Mouse (Mus musculus) lung, postnatal 10 days (tissue): ENCODE data around the gene Aff3.

Experiments
- DNase-seq: peaks from one replicate; pipeline ENCODE4 v3.0.0; 2021

Aff3 gene

DNA sequence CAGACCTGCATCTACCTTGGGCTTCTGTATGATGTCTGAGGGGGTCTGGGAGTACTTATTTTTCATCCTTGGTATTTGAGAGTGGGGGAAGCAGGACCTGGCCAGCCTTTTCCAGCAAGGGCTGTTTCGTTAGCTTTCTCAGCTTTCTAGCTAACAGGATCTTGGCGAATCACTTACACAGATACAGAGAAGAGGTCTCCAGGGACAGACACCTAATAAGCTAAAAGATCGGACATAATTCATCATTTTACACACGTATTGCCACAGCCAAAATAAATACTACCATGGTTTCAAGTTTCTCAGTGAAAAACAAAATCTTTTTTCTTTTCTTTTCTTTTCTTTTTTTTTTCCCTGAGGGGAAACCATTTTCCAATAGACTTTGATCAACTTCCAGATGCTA, 354.7 kb downstream of the Aff3 start:
- no peak for DNase-seq

DNA sequence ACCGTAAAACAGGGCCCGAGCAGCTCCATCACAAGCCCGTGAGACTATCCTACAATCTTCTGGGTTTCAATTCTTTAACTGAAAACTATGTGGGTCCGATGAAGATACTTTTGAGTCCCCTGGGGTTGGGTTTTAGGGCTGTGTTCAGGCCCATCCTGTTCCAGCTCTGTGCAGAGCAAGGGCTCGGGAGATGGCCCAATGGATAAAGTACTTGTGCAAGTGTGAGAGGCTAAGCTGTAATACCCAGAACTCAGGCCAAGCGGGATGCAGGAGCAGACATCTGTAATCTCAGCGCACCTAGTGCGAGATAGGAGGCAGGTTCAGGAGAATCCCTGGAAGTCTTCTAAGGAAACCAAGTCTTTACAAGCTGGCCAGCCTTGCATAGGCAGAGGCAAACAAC, 355.4 kb downstream of the Aff3 start:
- no peak for DNase-seq

DNA sequence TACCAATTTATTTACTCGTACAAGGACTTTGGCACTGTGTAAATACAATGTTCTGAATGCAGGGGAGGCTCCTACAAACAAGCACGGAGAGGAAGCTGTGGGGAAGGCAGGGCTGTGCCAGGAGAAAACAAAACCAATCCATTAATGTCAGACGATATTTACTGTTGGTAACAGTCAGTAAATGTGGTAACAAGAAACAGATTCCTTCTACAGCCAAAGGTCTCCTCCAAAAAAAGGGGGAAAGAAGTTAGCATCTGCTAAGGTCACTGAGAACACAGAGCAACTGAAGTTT, 356.1 kb downstream of the Aff3 start:
- no peak for DNase-seq

DNA sequence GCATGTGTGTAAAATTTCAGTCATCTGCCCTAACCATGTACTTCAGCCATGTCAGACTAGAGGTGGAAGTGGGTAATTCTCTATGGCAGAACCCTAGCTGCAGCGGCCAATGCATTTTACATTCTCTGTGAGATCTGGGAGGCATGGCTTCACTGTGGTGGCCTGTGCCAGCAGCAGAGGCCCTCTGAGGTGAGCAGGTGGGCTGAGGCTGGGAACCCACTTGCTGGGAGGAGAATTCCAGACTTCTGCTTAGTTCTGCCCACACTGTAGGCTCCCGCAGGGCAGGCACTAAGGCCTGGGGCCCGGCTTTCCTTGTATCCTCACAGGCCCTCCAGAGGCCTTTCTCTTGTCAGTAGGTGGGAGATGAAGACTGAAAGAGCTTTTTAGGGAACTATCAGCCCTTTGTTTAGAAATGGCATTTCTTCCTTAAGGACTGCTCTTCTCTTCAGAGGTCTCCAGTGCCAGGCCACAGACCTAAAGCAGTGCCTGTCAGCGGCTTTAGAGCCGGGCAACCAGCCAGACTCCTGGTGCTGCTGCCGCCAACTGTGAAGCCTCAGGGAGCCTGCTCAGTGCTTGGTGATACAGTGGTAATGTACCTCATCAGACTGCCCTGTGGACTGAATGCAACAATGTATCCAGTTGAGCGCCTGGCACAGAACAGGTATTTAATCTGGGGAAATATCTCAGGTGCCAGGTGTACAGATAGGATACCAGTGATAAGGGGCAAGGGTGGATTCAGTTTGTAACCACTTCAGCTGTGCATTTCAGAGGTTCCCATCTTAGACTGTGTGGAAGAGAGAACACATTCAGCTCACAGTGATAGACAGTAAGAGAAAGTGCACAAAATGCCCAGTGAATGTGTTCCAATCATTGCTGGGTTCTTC, 356.7 kb downstream of the Aff3 start:
- peak; percentile 57 for DNase-seq

DNA sequence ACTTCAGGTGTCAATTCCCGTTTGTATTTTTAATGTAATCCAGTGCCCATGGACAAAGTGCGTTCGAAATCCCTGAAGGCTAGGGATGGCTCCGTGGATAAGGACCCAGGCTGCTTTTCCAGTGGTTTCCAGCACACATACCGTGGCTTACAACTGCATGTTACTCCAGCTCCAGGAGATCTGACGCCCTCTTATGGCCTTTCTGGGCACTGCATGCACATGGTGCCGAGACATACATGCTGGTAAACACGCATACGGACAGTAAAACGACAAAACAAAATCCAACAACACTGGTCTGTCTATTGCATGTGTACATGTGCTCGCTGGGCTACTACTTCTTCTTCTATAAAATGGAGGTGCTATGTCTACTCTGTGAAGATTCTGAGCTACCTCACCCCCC, 357.5 kb downstream of the Aff3 start:
- DNase-seq = no peak

DNA sequence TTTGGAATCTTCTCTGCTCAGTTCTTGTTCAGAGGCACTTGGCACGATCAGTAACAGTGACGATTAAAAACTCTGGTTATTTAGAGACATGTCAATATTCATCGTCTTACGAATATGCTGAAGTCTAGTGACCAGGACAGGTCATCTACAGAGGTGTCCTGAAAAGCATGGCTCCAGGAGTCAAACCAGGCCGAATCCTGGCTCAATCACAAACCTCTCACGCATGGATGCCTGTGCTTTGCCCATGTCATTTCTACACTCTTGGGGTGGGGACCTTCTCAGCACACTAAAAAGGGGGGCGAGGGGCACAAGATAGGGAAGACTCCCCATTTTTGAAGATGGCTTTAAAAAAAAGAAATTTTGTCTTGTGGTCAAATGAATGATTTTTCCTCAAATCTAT, 358.6 kb downstream of the Aff3 start:
- DNase-seq = no peak

DNA sequence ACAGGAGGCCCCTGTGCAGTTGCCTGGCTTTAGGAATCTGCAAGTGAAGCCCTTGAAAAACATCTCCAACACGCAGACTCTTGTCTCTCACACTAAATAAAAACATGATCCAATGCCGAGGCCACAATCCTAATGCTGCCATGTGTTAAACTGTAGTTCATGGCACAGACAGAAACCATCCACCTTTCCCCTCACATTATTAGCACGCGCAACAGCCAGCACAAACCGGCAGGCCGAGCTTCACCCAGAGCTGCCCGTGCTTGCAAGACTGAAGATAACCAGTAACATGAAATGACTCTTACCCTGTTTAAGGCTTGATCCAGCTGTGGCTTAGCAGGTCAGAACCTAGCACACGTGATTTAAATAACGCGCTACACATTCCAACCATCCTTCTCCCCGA, 360.4 kb downstream of the Aff3 start:
- DNase-seq = no peak

DNA sequence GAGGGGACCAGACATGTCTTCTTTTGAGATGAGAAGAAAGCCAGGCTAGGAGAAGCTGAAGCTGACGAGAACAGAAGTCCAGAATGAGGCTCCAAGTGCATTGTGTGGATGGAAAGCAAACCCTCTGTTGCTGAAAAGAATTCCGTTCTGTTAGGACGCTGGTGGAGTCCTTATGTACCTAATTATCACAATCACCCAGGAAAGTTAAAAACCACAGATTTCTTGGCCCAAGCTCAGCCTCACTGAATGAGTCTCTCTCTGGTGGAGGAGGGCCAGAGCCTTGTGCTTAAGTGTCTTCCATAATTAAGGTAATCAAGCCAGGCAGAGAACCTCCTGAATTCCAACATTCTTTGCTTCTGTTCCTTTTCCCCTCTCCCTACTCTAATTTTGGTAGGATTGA, 366.5 kb downstream of the Aff3 start:
- DNase-seq = no peak

DNA sequence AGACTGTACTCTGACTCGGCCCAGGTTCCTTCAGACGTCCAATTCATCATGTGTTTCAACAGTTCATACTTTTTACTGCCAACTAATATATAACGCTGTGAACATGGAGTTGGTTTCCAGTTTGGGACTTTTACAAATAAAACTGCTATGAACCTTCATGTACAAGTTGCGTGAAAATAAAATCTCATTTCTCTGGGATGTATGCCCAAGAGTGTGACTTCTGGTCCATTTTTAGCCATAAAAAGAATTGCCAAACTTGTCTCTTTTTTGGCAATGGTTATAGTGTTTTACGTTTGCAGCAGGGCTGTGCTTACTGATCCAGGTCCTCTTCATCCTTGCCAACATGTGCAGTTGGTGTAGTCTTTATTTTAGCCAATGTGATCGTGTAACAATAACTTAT, 369.8 kb downstream of the Aff3 start:
- no peak for DNase-seq

DNA sequence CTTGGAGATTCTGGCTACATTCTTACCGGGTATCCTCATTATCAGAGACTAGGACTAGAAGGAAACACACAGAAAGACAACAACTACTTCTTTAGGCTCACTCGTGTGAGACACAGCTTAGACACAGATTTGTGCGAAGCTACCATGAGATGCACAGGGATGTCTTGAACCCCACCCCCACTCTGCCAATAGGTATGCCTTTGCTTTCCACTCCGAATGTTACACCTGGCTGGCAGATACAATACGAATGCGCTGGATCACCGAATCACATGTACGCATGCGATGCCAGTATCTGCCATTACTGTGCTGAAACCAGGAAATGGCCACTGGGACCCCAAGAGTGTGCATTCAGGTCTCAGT, 370.4 kb downstream of the Aff3 start:
- DNase-seq = no peak

DNA sequence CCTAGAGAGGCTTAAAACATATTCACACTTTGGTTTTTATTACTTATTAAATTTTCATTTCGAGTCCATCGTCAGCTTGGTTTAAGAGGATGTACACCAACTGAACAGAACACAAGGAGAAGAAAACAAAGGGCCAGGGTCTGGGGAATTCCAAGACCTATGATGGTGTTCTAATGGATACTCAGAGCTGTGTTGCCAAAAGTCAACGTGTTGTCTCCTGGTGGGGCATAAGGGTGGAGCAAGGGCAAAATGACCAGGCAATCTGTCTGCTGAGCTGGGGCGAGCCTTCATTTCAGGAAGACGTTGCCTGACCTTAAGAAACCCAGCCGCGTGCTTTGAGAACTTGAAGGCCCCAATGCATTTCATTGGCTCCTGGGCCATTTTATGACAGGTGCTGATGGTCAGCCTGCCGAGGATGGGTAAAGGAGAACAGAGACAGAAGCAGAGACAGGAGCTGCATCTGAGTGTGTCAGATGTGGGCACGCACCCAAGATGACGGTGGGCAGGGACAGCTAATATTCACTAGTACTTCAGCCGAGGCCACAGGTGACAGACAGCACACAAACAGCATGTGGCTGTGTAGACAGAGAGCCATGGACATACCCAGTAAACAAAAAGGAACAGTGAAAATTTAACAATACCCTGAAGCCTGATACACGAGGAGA, 371.0 kb downstream of the Aff3 start:
- DNase-seq = no peak

DNA sequence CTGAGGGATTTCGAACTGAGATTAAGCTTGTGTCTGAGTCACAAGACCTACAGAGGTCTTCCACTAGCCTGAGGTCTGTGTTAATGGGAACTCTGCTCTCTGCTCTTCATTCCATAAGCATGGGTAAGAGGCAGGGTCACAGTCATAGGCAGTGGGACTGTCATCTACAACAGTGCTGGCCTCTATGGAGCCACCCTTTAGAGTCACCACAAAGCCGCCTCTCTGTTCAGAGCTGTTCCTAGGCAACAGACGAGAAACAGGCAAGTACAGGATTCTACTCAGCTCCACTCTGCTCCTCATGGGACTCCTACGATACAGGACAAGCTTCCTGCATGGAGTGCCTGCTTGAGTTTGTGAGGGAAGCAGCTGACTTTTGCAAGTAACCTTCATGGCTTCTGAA, 371.9 kb downstream of the Aff3 start:
- DNase-seq = no peak

DNA sequence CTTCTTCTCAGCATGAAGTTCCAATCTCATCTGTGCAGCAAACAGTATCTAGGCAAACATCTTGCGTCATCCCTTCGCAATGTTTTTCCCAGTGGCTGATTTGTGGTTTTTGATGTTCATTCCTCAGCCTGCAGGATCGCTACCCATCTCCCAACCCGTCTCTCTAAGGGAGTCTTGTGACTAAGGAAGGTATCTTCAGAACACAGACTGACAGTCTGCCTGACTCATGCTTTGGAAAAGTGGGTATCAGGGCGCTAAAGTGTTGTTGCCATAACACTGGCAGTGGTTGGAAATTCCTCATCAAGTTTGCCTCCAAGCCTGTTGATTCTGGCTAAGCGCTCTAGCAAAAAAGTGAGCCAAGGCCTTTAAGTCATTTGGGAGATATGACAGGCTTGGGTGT, 372.8 kb downstream of the Aff3 start:
- DNase-seq = no peak

DNA sequence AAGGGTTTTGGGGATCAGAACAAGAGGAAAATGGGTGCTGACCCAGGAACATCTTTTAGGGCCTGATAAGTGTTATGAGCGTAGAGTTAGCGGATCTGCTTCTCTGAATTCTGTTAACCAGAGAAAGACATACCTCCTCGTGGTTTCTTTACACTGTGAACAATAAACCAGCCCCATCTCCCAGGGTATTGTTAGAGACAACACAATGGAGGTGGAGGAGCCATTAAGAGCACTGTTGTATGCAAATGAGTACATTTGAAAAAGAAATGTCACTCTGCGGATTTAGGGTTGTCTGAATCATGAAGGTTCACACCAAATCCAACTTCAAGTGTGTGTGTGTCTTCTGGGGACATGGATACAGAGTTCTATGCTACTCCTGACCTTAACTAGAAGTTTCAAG, 373.3 kb downstream of the Aff3 start:
- no peak for DNase-seq

DNA sequence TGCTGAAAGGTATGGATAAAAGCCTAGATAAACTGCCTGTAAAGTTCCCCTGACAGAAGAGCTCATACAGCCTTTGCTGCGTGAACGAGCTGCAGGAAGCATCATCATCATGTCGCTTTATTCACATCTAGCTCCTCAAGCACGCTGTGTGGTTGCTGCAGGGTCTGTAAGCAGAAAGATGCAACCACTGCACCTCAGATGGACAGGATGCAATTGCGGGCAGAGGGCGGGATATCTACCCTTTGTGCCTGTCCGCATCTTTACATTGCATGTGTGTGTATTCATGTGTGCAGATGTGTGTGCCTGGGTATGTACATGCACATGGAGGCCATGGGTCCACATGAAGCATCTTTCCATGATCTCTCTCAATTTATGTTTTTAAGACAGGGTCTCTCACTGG, 373.9 kb downstream of the Aff3 start:
- DNase-seq = no peak

DNA sequence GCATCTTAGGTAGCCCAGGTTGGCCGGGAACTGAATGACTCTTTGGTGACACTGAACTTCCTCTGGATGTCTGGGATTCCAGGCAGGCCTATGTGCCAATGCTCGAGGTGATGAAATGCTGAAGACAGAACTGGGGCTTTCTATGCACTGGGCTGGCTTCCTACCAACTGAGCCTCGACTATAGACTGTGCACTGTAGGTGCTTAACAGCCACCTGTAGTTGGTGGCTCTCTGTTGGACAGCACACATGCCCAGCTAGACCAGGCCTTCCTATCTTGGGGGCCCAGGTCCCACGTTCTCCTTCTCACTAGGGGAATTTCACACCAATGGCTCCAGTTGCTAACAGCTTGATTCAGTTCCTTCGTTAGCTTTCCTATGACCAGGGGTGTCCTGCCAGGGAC, 374.9 kb downstream of the Aff3 start:
- DNase-seq = no peak

DNA sequence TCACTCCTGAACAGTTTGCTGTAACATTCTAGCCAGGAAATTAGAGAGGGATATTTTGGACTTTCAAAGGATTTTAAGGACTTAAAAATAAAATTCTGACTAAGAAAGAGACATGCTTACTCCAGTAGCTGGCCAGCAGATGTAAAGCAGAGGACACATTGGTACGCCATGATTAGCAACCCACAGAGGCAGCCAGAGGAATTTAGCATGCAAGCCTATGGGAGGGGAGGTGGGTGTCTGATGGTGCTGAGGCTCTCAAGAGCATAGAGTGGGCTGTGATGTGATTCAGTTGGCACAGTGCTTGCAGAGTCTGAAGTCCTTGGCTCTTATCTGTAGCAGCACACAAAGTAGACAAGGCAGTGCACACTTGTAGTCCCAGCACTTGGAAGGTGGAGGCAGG, 376.0 kb downstream of the Aff3 start:
- DNase-seq = no peak

DNA sequence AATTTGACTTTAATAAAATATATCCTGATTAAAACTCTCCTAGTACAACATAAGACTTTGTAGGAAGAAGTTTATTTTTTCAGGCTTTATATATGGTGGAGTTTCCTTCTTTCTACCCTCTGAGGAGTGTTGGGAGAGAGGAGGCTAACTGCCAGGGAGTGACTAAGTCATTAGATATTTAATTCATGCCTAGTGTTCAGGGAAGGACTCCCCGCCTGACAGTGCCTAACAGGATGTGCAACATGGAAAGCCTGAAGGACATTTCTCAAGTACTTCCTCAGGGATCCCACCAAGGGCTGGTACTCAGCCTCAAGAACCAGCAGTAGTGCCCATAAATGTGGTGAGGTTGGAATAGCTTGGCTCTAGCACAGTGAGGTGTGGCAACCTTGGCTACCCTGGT, 378.2 kb downstream of the Aff3 start:
- DNase-seq = no peak

DNA sequence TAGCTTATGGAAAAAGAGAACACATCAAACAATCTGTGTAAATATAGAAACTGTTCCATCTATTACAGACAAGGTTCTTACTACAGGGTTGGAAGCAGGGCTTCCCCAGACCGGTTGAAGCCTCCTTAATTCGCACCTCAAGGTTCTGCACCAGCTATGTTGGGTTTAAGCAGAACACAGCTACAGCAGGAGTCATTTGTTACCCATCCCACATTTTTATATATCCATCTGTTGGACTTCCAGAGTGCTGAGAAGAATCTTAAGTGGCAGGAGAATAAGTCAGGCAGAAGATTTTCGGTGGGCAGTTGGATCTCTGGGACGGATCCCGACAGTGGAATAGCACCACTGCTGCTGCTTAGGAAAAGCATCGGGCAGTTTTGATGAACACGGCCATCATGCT, 384.2 kb downstream of the Aff3 start:
- DNase-seq = no peak

DNA sequence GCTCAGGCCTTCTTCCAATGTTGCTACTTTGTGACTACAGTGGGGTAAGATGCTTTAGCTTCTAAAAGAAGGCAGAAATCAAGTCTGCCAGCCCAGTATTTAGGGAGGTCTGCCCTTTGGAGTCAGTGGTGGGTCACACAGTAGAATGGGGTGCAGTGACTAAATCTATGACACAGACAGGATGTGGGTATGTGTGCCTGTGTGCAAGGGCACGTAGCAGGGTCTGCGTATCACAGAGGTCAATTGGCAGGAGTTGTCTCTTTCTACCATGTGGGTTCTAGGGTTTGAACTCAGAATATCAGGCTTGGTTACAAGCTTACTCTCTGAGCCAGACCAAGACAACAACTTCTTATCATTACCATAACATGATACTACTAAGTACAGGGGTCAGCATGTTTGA, 393.4 kb downstream of the Aff3 start:
- DNase-seq = no peak

DNA sequence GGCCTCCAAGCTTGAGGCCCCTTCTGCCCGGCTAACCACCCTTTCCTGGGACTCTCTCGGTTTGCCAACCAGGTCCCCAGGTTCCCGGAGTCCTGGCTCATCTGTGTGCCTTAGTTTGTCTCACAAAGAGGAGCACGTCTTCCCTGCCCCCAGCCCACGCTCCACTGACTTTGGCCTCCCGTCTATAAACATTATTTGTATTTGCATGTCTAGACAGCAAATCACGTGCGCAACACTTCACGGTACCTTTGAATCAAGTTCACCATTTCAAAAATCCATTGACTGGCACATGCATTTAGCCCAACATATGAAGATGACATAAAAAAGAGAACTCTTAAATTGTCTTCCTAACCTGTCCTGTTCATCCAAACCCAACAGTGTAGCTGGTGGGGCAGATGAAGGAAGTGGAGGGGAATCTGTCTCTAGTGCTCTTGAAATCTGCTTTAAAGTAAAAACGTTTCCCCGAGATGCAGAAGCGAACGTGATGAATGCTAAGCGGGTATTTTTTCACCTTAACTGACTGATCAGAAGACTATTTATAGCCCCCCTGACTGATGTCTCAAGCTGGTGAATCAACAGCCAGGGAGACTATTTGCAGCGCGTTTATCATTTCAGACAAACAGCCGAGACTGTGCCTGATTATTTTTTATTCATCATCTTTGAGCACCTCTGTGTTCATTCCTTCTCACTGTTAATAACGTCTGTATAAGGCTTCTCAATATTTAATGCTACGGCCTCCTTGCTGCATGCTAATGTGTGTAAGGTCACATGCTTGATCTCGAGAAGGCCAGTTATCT, 396.3 kb downstream of the Aff3 start:
- no peak for DNase-seq

DNA sequence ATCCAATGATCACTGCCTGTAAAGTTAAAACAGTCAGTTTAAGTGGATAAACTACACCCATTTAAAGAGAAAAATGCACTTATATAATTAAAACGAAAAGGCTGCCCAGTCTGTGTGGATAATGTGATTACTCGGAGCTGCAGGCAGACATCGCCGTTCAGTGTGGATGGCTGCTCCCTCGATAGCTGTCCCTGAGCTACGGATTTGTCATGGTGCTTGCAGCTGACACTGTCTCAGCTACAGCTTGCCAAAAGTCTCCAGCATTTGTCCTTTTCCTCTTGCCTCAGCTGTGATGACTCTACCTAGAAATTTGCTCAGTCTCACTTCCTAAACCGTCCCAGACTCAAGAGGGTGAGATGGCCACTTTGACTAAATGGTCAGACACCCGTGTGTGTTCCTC, 401.5 kb downstream of the Aff3 start:
- peak; percentile 15 for DNase-seq

DNA sequence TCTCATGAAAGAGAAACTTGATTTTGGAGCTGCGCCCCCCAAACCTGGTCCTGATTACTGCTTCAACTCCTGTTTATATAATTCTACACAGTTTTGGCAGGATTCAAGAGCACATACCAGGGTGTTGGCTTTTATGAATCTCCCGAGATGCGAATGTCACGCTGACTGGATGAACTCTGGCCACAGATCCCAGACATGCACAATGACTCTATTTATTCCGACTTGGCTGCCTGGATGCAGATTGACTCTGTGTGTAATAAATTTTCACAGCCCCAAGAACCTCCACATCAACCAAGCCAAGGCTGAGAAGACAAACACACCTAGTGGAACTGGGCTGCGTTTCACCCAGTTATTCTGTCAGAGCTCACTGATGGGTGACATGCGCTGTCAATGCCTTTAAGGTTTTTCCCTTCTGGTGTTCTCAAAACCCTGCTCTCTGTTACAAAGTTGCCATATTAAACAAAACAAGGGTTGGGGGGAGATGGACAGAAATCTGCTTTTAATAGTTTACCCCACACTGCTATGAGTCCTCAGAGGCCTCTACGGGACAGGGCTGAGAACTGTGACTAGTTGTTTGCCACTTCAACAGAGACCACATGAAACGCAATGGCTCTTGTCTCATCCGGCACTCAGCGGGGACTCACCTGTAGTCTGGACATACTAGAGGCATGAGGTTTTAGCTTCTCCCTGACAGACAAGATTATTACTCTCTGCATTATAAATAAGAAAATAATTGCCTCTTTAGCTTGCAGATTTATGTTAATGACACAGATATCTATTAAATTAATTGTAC, 402.2 kb downstream of the Aff3 start:
- peak; percentile 50 for DNase-seq
